Mouse (Mus musculus): Measurements from ENCODE around the gene Klhl28. TPM values are rescaled to one million over a fixed set of nuclear protein-coding genes. Genes with fewer than 3 reads are reported as not detected.

Gene Klhl28
- total and polyA plus RNA-seq, 3 experiments, result 3.3 to 169 (median 3.7) TPM

GRCm38 (mm10) chr12:64968067-64968466 is 2.7 kb upstream of the Klhl28 start:
- Histone ChIP-seq H3K27me3 (ENCODE audit: control insufficient read depth in 1 of 2, insufficient read depth in 2 of 2, low read length in 2 of 2) (no peaks in the 10 kb centered on the region), H3K36me3 (ENCODE audit: control insufficient read depth in 1 of 2, insufficient read depth in 2 of 2, low read length in 2 of 2) (peaks cover 0 to 33% of the 10 kb centered on the region in 2 experiments; a peak in 3 of 4 replicates), H3K9me3 (replicated peaks; ENCODE audit: insufficient read depth, low read length) (no peaks in the 10 kb centered on the region), H3K4me3 (ENCODE audit: control insufficient read depth in 1 of 2, insufficient read depth in 1 of 2, low read depth in 2 of 2, low read length in 2 of 2) (peak overlapping the region; percentile 75 to 98), H3K4me1 (ENCODE audit: control insufficient read depth in 1 of 2, insufficient read depth in 2 of 2, low read length in 2 of 2) (peaks cover 9 to 10% of the 10 kb centered on the region in 2 experiments; a peak in 3 of 4 replicates), H3K9ac (ENCODE audit: control insufficient read depth, low read depth, low read length, poor library complexity, severe bottlenecking) (peak overlapping the region; percentile 97), H3K79me2 (ENCODE audit: control insufficient read depth, insufficient read depth, low read length, poor library complexity) (peaks cover 72% of the 10 kb centered on the region), H3K27ac (ENCODE audit: control insufficient read depth, low read depth, low read length) (no peak overlapping the region)
- peak; percentile 49 for DNase-seq (ENCODE audit: low read depth, low spot score)
- TF ChIP-seq NELFE (IDR thresholded peaks at IDR 0.05; ENCODE audit: low read depth, low read length), result no peak
- TF ChIP-seq CHD1 (IDR thresholded peaks at IDR 0.05; ENCODE audit: low read depth, low read length), result no peak
- no peak for TF ChIP-seq MAX (IDR thresholded peaks at IDR 0.05; ENCODE audit: low read length)
- peak; percentile 38 for TF ChIP-seq TAL1 (IDR thresholded peaks at IDR 0.05; ENCODE audit: low read length)
- no peak for TF ChIP-seq EP300 (IDR thresholded peaks at IDR 0.05; ENCODE audit: low read depth in 1 of 2, low read length in 2 of 2)

DNA sequence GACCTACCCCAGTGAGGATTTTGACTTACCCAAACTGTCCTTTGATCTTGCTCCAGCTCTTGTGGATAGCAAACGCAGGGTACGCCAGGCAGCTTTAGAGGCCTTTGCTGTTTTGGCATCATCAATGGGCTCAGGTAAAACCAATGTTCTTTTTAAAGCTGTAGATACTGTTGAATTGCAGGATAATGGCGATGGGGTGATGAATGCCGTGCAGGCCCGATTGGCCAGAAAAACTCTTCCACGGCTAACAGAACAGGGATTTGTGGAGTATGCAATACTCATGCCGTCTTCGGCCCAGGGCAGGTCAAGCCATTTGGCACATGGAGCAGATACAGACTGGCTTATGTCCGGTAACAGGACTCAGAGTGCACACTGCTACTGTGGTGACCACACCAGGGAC is 2.1 kb upstream of the Klhl28 start:
- no peak for DNase-seq (ENCODE audit: low read depth, low spot score)
- Histone ChIP-seq H3K27me3 (ENCODE audit: control insufficient read depth in 1 of 2, insufficient read depth in 2 of 2, low read length in 2 of 2) (no peaks in the 10 kb centered on the region), H3K27ac (ENCODE audit: control insufficient read depth, low read depth, low read length) (no peak overlapping the region), H3K9me3 (replicated peaks; ENCODE audit: insufficient read depth, low read length) (no peaks in the 10 kb centered on the region), H3K36me3 (ENCODE audit: control insufficient read depth in 1 of 2, insufficient read depth in 2 of 2, low read length in 2 of 2) (peaks cover 0 to 29% of the 10 kb centered on the region in 2 experiments; a peak in 3 of 4 replicates), H3K4me3 (ENCODE audit: control insufficient read depth in 1 of 2, insufficient read depth in 1 of 2, low read depth in 2 of 2, low read length in 2 of 2) (peak overlapping the region; percentile 75 to 98), H3K9ac (ENCODE audit: control insufficient read depth, low read depth, low read length, poor library complexity, severe bottlenecking) (peak overlapping the region; percentile 97), H3K4me1 (ENCODE audit: control insufficient read depth in 1 of 2, insufficient read depth in 2 of 2, low read length in 2 of 2) (peaks cover 7 to 10% of the 10 kb centered on the region in 2 experiments; a peak in 3 of 4 replicates), H3K79me2 (ENCODE audit: control insufficient read depth, insufficient read depth, low read length, poor library complexity) (peaks cover 70% of the 10 kb centered on the region)
- TF ChIP-seq UBTF (IDR thresholded peaks at IDR 0.05; ENCODE audit: borderline replicate concordance, insufficient read depth, low read depth, low read length), result no peak
- TF ChIP-seq ZC3H11A (IDR thresholded peaks at IDR 0.05; ENCODE audit: low read depth, low read length), result no peak
- TF ChIP-seq RAD21 (IDR thresholded peaks at IDR 0.05; ENCODE audit: low read depth, low read length), result no peak
- TF ChIP-seq HCFC1 (IDR thresholded peaks at IDR 0.05; ENCODE audit: low read depth, low read length), result no peak
- TF ChIP-seq EP300 (IDR thresholded peaks at IDR 0.05; ENCODE audit: low read depth in 1 of 2, low read length in 2 of 2), result no peak
- no peak for TF ChIP-seq POLR2A (IDR thresholded peaks at IDR 0.05; ENCODE audit: control insufficient read depth in 1 of 2, insufficient read depth in 1 of 2, low read depth in 1 of 2, low read length in 2 of 2, poor library complexity in 1 of 2)
- TF ChIP-seq MYC (IDR thresholded peaks at IDR 0.05; ENCODE audit: low read depth, low read length), result no peak
- TF ChIP-seq ZMIZ1 (IDR thresholded peaks at IDR 0.05; ENCODE audit: low read depth, low read length), result no peak
- no peak for TF ChIP-seq ZKSCAN1 (IDR thresholded peaks at IDR 0.05; ENCODE audit: low read depth, low read length)
- TF ChIP-seq CHD1 (IDR thresholded peaks at IDR 0.05; ENCODE audit: low read depth, low read length), result no peak; the same call in 1 of the 2 replicates
- TF ChIP-seq TAL1 (IDR thresholded peaks at IDR 0.05; ENCODE audit: low read length), result no peak
- no peak for TF ChIP-seq USF1 (IDR thresholded peaks at IDR 0.05; ENCODE audit: low read depth, low read length)
- no peak for TF ChIP-seq MYB (IDR thresholded peaks at IDR 0.05; ENCODE audit: low read depth, low read length)
- TF ChIP-seq POLR2AphosphoS2 (IDR thresholded peaks at IDR 0.05; ENCODE audit: low read length), result no peak
- no peak for TF ChIP-seq E2F4 (IDR thresholded peaks at IDR 0.05; ENCODE audit: borderline replicate concordance, low read depth, low read length)
- no peak for TF ChIP-seq POLR2AphosphoS5 (IDR thresholded peaks at IDR 0.05; ENCODE audit: borderline replicate concordance, low read depth, low read length)
